ENCODE assay signal across 9 mouse cellular contexts in the genomic region with DNA sequence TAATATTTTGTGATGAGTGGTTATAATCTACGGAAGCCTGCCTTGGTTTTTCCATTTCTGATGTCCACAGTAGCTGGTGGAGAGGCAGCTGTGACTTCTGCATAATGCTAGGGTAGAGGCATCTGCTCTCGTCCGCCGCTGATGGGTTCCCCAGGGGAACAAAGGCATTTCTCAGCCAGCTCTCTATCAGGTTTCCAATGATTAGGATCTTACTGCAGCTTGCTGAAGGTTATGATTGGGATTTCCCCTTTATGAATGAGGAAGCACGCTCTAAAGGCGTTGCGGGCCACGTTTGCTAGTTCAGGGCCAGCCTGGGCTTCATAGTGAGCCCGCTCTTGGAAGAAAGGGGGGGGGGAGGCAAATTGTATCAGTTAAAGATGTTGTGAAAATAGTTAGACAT. TPM values are rescaled to one million over a fixed set of nuclear protein-coding genes. Genes with fewer than 3 reads are reported as not detected.
DNase-seq lines count a peak whose midpoint lies in the region; ATAC-seq and TF ChIP-seq lines count a peak whose summit lies in the region.
"Had no signal": no experiment of that assay in that cellular context is flagged by ENCODE, and none has a peak within 500 bp of the region (broad histone marks: within the 10 kb centered on the region; RNA-seq: fewer than 3 reads in every experiment).

No protein-coding gene starts in this region.

- no peak for TF ChIP-seq CTCF in bone marrow macrophage, adult 2 months (IDR thresholded peaks at IDR 0.05; ENCODE audit: low read depth, low read length)

- H3K4me1 ChIP-seq in heart, embryonic 15.5 days (replicated peaks): peaks cover 37% of the 10 kb centered on the region
- peaks cover 13% of the 10 kb centered on the region for H3K4me1 ChIP-seq in bone marrow macrophage, adult 2 months (ENCODE audit: control insufficient read depth, insufficient read depth, low read length)
- H3K4me1 ChIP-seq in hindbrain, embryonic 14.5 days (replicated peaks; ENCODE audit: control insufficient read depth, insufficient read depth, low read length): peaks cover 39% of the 10 kb centered on the region
- peaks cover 54% of the 10 kb centered on the region for H3K4me1 ChIP-seq in midbrain, embryonic 15.5 days

- no peaks in the 10 kb centered on the region for H3K9me3 ChIP-seq in heart, embryonic 15.5 days (replicated peaks)
- no peaks in the 10 kb centered on the region for H3K9me3 ChIP-seq in hindbrain, embryonic 14.5 days (ENCODE audit: control insufficient read depth, low read length)
- H3K9me3 ChIP-seq in midbrain, embryonic 15.5 days: no peaks in the 10 kb centered on the region

- H3K9ac ChIP-seq in heart, embryonic 15.5 days: no peak overlapping the region
- 0 out of 2 replicates have a peak overlapping the region, but pooled peaks have one; percentile 36 for H3K9ac ChIP-seq in hindbrain, embryonic 14.5 days
- H3K9ac ChIP-seq in midbrain, embryonic 15.5 days: peak overlapping the region; percentile 32; the same call in 1 of the 2 replicates

- peak overlapping the region; percentile 87 for H3K4me2 ChIP-seq in heart, embryonic 15.5 days
- peak overlapping the region; percentile 97 for H3K4me2 ChIP-seq in hindbrain, embryonic 14.5 days (replicated peaks)
- H3K4me2 ChIP-seq in midbrain, embryonic 15.5 days: peak overlapping the region; percentile 84

- no peak for ATAC-seq in heart, embryonic 15.5 days (replicated peaks; ENCODE audit: insufficient number of reproducible peaks, insufficient read depth, low FRiP score, low read depth)
- no peak for ATAC-seq in hindbrain, embryonic 14.5 days (ENCODE audit: low FRiP score)
- ATAC-seq in midbrain, embryonic 15.5 days (replicated peaks): no peak

- no peak for TF ChIP-seq POLR2A in bone marrow macrophage, adult 2 months (IDR thresholded peaks at IDR 0.05; ENCODE audit: borderline replicate concordance, low read depth, low read length)

- H3K27ac ChIP-seq in heart, embryonic 15.5 days: no peak overlapping the region
- no peak overlapping the region for H3K27ac ChIP-seq in bone marrow macrophage, adult 2 months (ENCODE audit: insufficient read depth, low read depth, low read length)
- no peak overlapping the region for H3K27ac ChIP-seq in hindbrain, embryonic 14.5 days
- no peak overlapping the region for H3K27ac ChIP-seq in midbrain, embryonic 15.5 days

- H3K4me3 ChIP-seq in heart, embryonic 15.5 days: no peak overlapping the region
- peak overlapping the region; percentile 57 for H3K4me3 ChIP-seq in bone marrow macrophage, adult 2 months (ENCODE audit: insufficient read depth, low read length)
- peak overlapping the region; percentile 9 for H3K4me3 ChIP-seq in hindbrain, embryonic 14.5 days (replicated peaks; ENCODE audit: low read length)
- peak overlapping the region; percentile 75; the same call in 1 of the 2 replicates for H3K4me3 ChIP-seq in midbrain, embryonic 15.5 days

- no peak for DNase-seq in heart, adult 11 months
- DNase-seq in hindbrain, embryonic 14.5 days (ENCODE audit: low spot score): no peak
- no peak for DNase-seq in layer of hippocampus, postnatal 36 days
- no peak for DNase-seq in left cerebral cortex, adult 18-20 months (ENCODE audit: low spot score in 2 of 2)
- no peak for DNase-seq in natural killer cell, adult 2 months (ENCODE audit: low spot score in 2 of 2)
- DNase-seq: kidney, postnatal 25 days had no signal

- H3K27me3 ChIP-seq in heart, embryonic 15.5 days: no peaks in the 10 kb centered on the region
- H3K27me3 ChIP-seq in hindbrain, embryonic 14.5 days (ENCODE audit: control insufficient read depth, insufficient read depth, low read length): no peaks in the 10 kb centered on the region
- H3K27me3 ChIP-seq in midbrain, embryonic 15.5 days (replicated peaks): no peaks in the 10 kb centered on the region

- H3K36me3 ChIP-seq in heart, embryonic 15.5 days: peaks cover 20% of the 10 kb centered on the region
- H3K36me3 ChIP-seq in hindbrain, embryonic 14.5 days (replicated peaks; ENCODE audit: control insufficient read depth, insufficient read depth): peaks cover 22% of the 10 kb centered on the region
- peaks cover 8% of the 10 kb centered on the region for H3K36me3 ChIP-seq in midbrain, embryonic 15.5 days (replicated peaks)

- 70% methylated on average over 9 of the region's 9 CpGs for WGBS in heart, embryonic 15.5 days
- WGBS in hindbrain, embryonic 14.5 days: 57% methylated on average over 9 of the region's 9 CpGs
- 59% methylated on average over 9 of the region's 9 CpGs for WGBS in midbrain, embryonic 15.5 days

RNA-seq across cellular contexts. Expression of a gene that starts 3.0 kb away (rescaled TPM):
- 10.9 and 14.1 TPM in 2 replicates for polyA plus RNA-seq in heart, embryonic 15.5 days (2015; fragmentation: Nextera tagmentation; extraction: Ambion mirVana)
- 20.9 and 21.5 TPM in 2 replicates for polyA plus RNA-seq in bone marrow macrophage, adult 2 months (2012; ENCODE audit: insufficient read depth, insufficient read length, missing spikeins)
- polyA plus RNA-seq in hindbrain, embryonic 14.5 days (2014; fragmentation: Nextera tagmentation; extraction: Ambion mirVana): 15.0 and 15.9 TPM in 2 replicates
- polyA plus RNA-seq in midbrain, embryonic 15.5 days (2015; fragmentation: Nextera tagmentation; extraction: Ambion mirVana): 22.9 and 23.2 TPM in 2 replicates
- 10 to 100 TPM; 25.2 to 28.3 TPM for total RNA-seq in layer of hippocampus, postnatal 36 days (2021)
- total RNA-seq in left cerebral cortex, adult 18-20 months (2021): 10 to 100 TPM; 19.3 to 19.4 TPM

RNA-seq across cellular contexts. Expression of a gene that starts 3.3 kb away (rescaled TPM):
- polyA plus RNA-seq in heart, embryonic 15.5 days (2015; fragmentation: Nextera tagmentation; extraction: Ambion mirVana): 4.0 and 6.7 TPM in 2 replicates
- 40.6 and 41.8 TPM in 2 replicates for polyA plus RNA-seq in bone marrow macrophage, adult 2 months (2012; ENCODE audit: insufficient read depth, insufficient read length, missing spikeins)
- 8.9 and 10.0 TPM in 2 replicates for polyA plus RNA-seq in hindbrain, embryonic 14.5 days (2014; fragmentation: Nextera tagmentation; extraction: Ambion mirVana)
- 9.3 and 11.6 TPM in 2 replicates for polyA plus RNA-seq in midbrain, embryonic 15.5 days (2015; fragmentation: Nextera tagmentation; extraction: Ambion mirVana)
- total RNA-seq in layer of hippocampus, postnatal 36 days (2021): 1 to 10 TPM; 7.7 to 9.9 TPM
- total RNA-seq in left cerebral cortex, adult 18-20 months (2021): 1 to 10 TPM; 8.8 to 9.9 TPM

RNA-seq across cellular contexts. Expression of a gene that starts 22.0 kb away (rescaled TPM):
- polyA plus RNA-seq in heart, embryonic 15.5 days (2015; fragmentation: Nextera tagmentation; extraction: Ambion mirVana): 0.18 TPM in 1 of 2 replicates, not detected in the other
- polyA plus RNA-seq in bone marrow macrophage, adult 2 months (2012; ENCODE audit: insufficient read depth, insufficient read length, missing spikeins): not detected in 2 replicates
- polyA plus RNA-seq in hindbrain, embryonic 14.5 days (2014; fragmentation: Nextera tagmentation; extraction: Ambion mirVana): not detected in 2 replicates
- not detected in 2 replicates for polyA plus RNA-seq in midbrain, embryonic 15.5 days (2015; fragmentation: Nextera tagmentation; extraction: Ambion mirVana)
- total RNA-seq in layer of hippocampus, postnatal 36 days (2021): under 1 TPM; 0.50 to 0.63 TPM
- total RNA-seq in left cerebral cortex, adult 18-20 months (2021): not detected
